Mouse (Mus musculus) forebrain, embryonic 16.5 days (tissue): ENCODE data around the gene Aqp6. TPM values are rescaled to one million over a fixed set of nuclear protein-coding genes. Genes with fewer than 3 reads are reported as not detected.
A peak's percentile ranks its signal among the peaks of the same experiment; 100 is the strongest.

ENCODE experiments used
- ATAC-seq: fragments of 200-750 bp; cut with Nextera tagmentation; 2 replicates; pipeline ENCODE4 v1.8.0; 2017; ENCODE audit warnings: mild to moderate bottlenecking, moderate library complexity
- H3K27ac ChIP-seq: fragments of 300-500 bp; sonication (generic); 2 replicates; pipeline ENCODE4 v1.5.1; 2014; ENCODE audit warnings: low read length, control low read depth
- H3K27me3 ChIP-seq: fragments of 300-500 bp; sonication (generic); replicated peaks from 2 replicates; pipeline ENCODE4 v1.6.1; 2014; ENCODE audit warnings: low read length; ENCODE audit not compliant: control insufficient read depth, insufficient read depth
- H3K36me3 ChIP-seq: fragments of 300-500 bp; sonication (generic); 2 replicates; pipeline ENCODE4 v1.6.1; 2014; ENCODE audit not compliant: control insufficient read depth, insufficient read depth
- H3K4me1 ChIP-seq: fragments of 300-500 bp; sonication (generic); replicated peaks from 2 replicates; pipeline ENCODE4 v1.6.1; 2014; ENCODE audit warnings: low read length; ENCODE audit not compliant: control insufficient read depth, insufficient read depth
- H3K4me2 ChIP-seq: fragments of 300-500 bp; sonication (generic); 2 replicates; pipeline ENCODE4 v1.6.1; 2014; ENCODE audit warnings: mild to moderate bottlenecking, low read length, control low read depth
- H3K4me3 ChIP-seq: fragments of 300-500 bp; sonication (generic); replicated peaks from 2 replicates; pipeline ENCODE4 v1.5.1; 2014; ENCODE audit warnings: mild to moderate bottlenecking, low read length, control low read depth
- H3K9ac ChIP-seq: fragments of 300-500 bp; sonication (generic); replicated peaks from 2 replicates; pipeline ENCODE4 v1.6.1; 2014; ENCODE audit warnings: low read depth, low read length, control low read depth
- H3K9me3 ChIP-seq: fragments of 300-500 bp; sonication (generic); 2 replicates; pipeline ENCODE4 v1.6.1; 2016; ENCODE audit warnings: low read length; ENCODE audit not compliant: control insufficient read depth
- WGBS: fragments of 180-500 bp; shearing (Covaris S2); extraction: QIAGEN DNeasy Blood & Tissue Kit; methylation state at CpG from one replicate; pipeline ENCODE4 v1.1.7; 2014; 5-methylcytosine and 5-hydroxymethylcytosine counted together
- polyA plus RNA-seq: library from polyadenylated mRNA; unstranded; fragments of >200 nt; fragmentation: Nextera tagmentation; extraction: Ambion mirVana; gene quantifications from 2 replicates; pipeline ENCODE4 v1.2.1, GENCODE M21; 2015

Aqp6 gene
- polyA plus RNA-seq, 1 experiment from 2014 or later: not detected

- no peaks in the 10 kb centered on the region for H3K9me3 ChIP-seq
- H3K36me3 ChIP-seq: peaks cover 16% of the 10 kb centered on the region
- H3K27ac ChIP-seq: no peak overlapping the region
These were observed 30.4 kb downstream of the Aqp6 start for GRCm38 (mm10) chr15:99631618-99632017.

GRCm38 (mm10) chr15:99634702-99635101 lies 33.5 kb downstream of the Aqp6 start:
- peaks cover 16% of the 10 kb centered on the region for H3K36me3 ChIP-seq
- WGBS: 92% methylated on average over 7 of the region's 7 CpGs

More at GRCm38 (mm10) chr15:99631618-99632017, 30.4 kb downstream of the Aqp6 start:
- Histone ChIP-seq H3K4me2 (no peak overlapping the region), H3K4me3 (no peak overlapping the region), H3K4me1 (no peaks in the 10 kb centered on the region), H3K9ac (no peak overlapping the region), H3K27me3 (no peaks in the 10 kb centered on the region)
- no peak for ATAC-seq

GRCm38 (mm10) chr15:99637405-99638123 lies 36.4 kb downstream of the Aqp6 start:
- Histone ChIP-seq H3K27me3 (no peaks in the 10 kb centered on the region), H3K4me2 (no peak overlapping the region), H3K4me1 (peaks cover 7% of the 10 kb centered on the region; the same call in 1 of the 2 replicates), H3K9me3 (no peaks in the 10 kb centered on the region), H3K36me3 (peaks cover under 1% of the 10 kb centered on the region; the same call in 1 of the 2 replicates), H3K4me3 (no peak overlapping the region), H3K27ac (peak overlapping the region; percentile 76), H3K9ac (no peak overlapping the region)
- WGBS: 67% methylated on average over 12 of the region's 12 CpGs
- ATAC-seq: peak; percentile 8; the same call in 1 of the 2 replicates

More at GRCm38 (mm10) chr15:99634702-99635101, 33.5 kb downstream of the Aqp6 start:
- H3K27me3 ChIP-seq: no peaks in the 10 kb centered on the region
- H3K9ac ChIP-seq: no peak overlapping the region
- no peak overlapping the region for H3K4me2 ChIP-seq
- no peak overlapping the region for H3K4me3 ChIP-seq
- peaks cover 7% of the 10 kb centered on the region; the same call in 1 of the 2 replicates for H3K4me1 ChIP-seq
- ATAC-seq: no peak
- no peaks in the 10 kb centered on the region for H3K9me3 ChIP-seq
- no peak overlapping the region for H3K27ac ChIP-seq

GRCm38 (mm10) chr15:99638124-99638485 lies 36.9 kb downstream of the Aqp6 start:
- Histone ChIP-seq H3K4me1 (peaks cover 9% of the 10 kb centered on the region; the same call in 1 of the 2 replicates), H3K9me3 (no peaks in the 10 kb centered on the region), H3K9ac (no peak overlapping the region), H3K4me3 (no peak overlapping the region), H3K27ac (peak overlapping the region; percentile 76), H3K4me2 (no peak overlapping the region), H3K27me3 (no peaks in the 10 kb centered on the region), H3K36me3 (no peaks in the 10 kb centered on the region)
- no peak for ATAC-seq
- 73% methylated on average over 5 of the region's 5 CpGs for WGBS

- H3K4me3 ChIP-seq: no peak overlapping the region
- peaks cover 22% of the 10 kb centered on the region for H3K4me1 ChIP-seq
- no peak for ATAC-seq
- no peak overlapping the region for H3K27ac ChIP-seq
- no peaks in the 10 kb centered on the region for H3K27me3 ChIP-seq
- no peak overlapping the region for H3K4me2 ChIP-seq
- no peak overlapping the region for H3K9ac ChIP-seq
- WGBS: 77% methylated on average over 6 of the region's 6 CpGs
- H3K9me3 ChIP-seq: no peaks in the 10 kb centered on the region
- H3K36me3 ChIP-seq: no peaks in the 10 kb centered on the region
These were observed 41.4 kb downstream of the Aqp6 start for GRCm38 (mm10) chr15:99642622-99643021.

GRCm38 (mm10) chr15:99643832-99644231 lies 42.6 kb downstream of the Aqp6 start:
- WGBS: 72% methylated on average over 10 of the region's 10 CpGs
- Histone ChIP-seq H3K27ac (no peak overlapping the region), H3K4me2 (no peak overlapping the region), H3K4me1 (peaks cover 26% of the 10 kb centered on the region), H3K27me3 (no peaks in the 10 kb centered on the region), H3K4me3 (no peak overlapping the region), H3K9ac (no peak overlapping the region), H3K36me3 (no peaks in the 10 kb centered on the region), H3K9me3 (no peaks in the 10 kb centered on the region)
- ATAC-seq: no peak

GRCm38 (mm10) chr15:99644776-99645175 lies 43.6 kb downstream of the Aqp6 start:
- no peaks in the 10 kb centered on the region for H3K36me3 ChIP-seq
- ATAC-seq: peak; percentile 51; the same call in 1 of the 2 replicates

GRCm38 (mm10) chr15:99648326-99648725 lies 47.1 kb downstream of the Aqp6 start:
- no peak overlapping the region for H3K9ac ChIP-seq
- H3K36me3 ChIP-seq: no peaks in the 10 kb centered on the region
- 14% methylated on average over 4 of the region's 4 CpGs for WGBS
- peaks cover 41% of the 10 kb centered on the region for H3K4me1 ChIP-seq
- H3K4me2 ChIP-seq: no peak overlapping the region
- H3K27ac ChIP-seq: peak overlapping the region; percentile 67
- H3K4me3 ChIP-seq: no peak overlapping the region
- no peak for ATAC-seq
- no peaks in the 10 kb centered on the region for H3K9me3 ChIP-seq
- no peaks in the 10 kb centered on the region; the same call in 1 of the 2 replicates for H3K27me3 ChIP-seq

More at GRCm38 (mm10) chr15:99644776-99645175, 43.6 kb downstream of the Aqp6 start:
- 45% methylated on average over 7 of the region's 7 CpGs for WGBS
- peak overlapping the region; percentile 2; the same call in 1 of the 2 replicates for H3K9ac ChIP-seq
- no peaks in the 10 kb centered on the region for H3K27me3 ChIP-seq
- H3K4me2 ChIP-seq: peak overlapping the region; percentile 11
- H3K9me3 ChIP-seq: no peaks in the 10 kb centered on the region
- H3K4me1 ChIP-seq: peaks cover 35% of the 10 kb centered on the region
- no peak overlapping the region for H3K27ac ChIP-seq
- no peak overlapping the region for H3K4me3 ChIP-seq

- 24% methylated on average over 6 of the region's 6 CpGs for WGBS
- Histone ChIP-seq H3K9ac (no peak overlapping the region), H3K9me3 (no peaks in the 10 kb centered on the region), H3K36me3 (no peaks in the 10 kb centered on the region), H3K4me3 (peak overlapping the region; percentile 14), H3K27ac (no peak overlapping the region), H3K4me1 (peaks cover 49% of the 10 kb centered on the region), H3K27me3 (no peaks in the 10 kb centered on the region; the same call in 1 of the 2 replicates), H3K4me2 (peak overlapping the region; percentile 85)
- no peak for ATAC-seq
These were observed 48.0 kb downstream of the Aqp6 start for GRCm38 (mm10) chr15:99649067-99649761.
